13 mouse cellular contexts compared by ENCODE assay signal in the genomic region with DNA sequence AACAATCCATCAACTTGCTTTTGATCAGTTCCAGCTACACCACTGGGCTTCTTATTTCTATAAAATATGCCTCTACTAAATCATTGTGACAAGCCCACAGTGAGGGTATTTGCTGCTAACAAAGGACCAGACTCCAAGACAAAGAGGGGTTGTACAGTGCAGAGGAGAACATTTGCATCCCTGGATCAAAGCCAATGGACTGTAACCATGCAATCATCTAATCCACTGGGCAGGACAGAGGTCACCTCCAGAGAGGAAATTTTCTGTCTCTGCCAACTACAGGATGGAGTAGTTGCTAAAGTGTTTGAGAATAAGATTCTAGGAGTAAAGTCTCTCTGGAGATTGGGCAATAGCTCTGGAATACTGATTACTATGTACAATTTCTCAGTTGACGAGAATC.
A peak's percentile ranks its signal among the peaks of the same experiment; 100 is the strongest.
DNase-seq lines count a peak whose midpoint lies in the region; ATAC-seq and TF ChIP-seq lines count a peak whose summit lies in the region.
"Had no signal": no experiment of that assay in that cellular context is flagged by ENCODE, and none has a peak within 500 bp of the region (broad histone marks: within the 10 kb centered on the region; RNA-seq: fewer than 3 reads in every experiment).

No protein-coding gene starts in this region.

- H3K27me3 ChIP-seq in lung, embryonic 14.5 days (ENCODE audit: insufficient read depth, low read length): no peaks in the 10 kb centered on the region
- H3K27me3 ChIP-seq in forebrain, embryonic 14.5 days (replicated peaks; ENCODE audit: control insufficient read depth, insufficient read depth, low read length): no peaks in the 10 kb centered on the region
- no peaks in the 10 kb centered on the region for H3K27me3 ChIP-seq in heart, adult 2 months (ENCODE audit: control insufficient read depth, insufficient read depth, low read length)

- DNase-seq in lung, embryonic 14.5 days: peak; percentile 40
- no peak for DNase-seq in lung, adult 2 months
- DNase-seq in forebrain, embryonic 14.5 days (ENCODE audit: low spot score): peak; percentile 74
- DNase-seq in mesoderm, embryonic 11.5 days (ENCODE audit: low read depth, low spot score): peak; percentile 69
- DNase-seq in retina, postnatal 7 days (ENCODE audit: low read depth, low spot score): peak; percentile 0
- no peak for DNase-seq in heart, adult 2 months
- no peak for DNase-seq in right cerebral cortex, postnatal 4 days
- DNase-seq: cerebellum, adult 9-10 months; heart, postnatal 36 days had no signal

- TF ChIP-seq EP300 in heart, adult 2 months (IDR thresholded peaks at IDR 0.05; ENCODE audit: insufficient read depth, low read depth, low read length): no peak

- intact Hi-C loops in heart, adult 2 months (cut with DNase I): no loop called here

- H3K79me2 ChIP-seq in heart, adult 2 months (replicated peaks; ENCODE audit: control insufficient read depth, insufficient read depth, low read length): no peaks in the 10 kb centered on the region

- no peak overlapping the region for H3K9ac ChIP-seq in lung, embryonic 14.5 days
- no peak overlapping the region for H3K9ac ChIP-seq in forebrain, embryonic 14.5 days (ENCODE audit: low read length)
- no peak overlapping the region for H3K9ac ChIP-seq in heart, adult 2 months (ENCODE audit: low read depth, low read length)
- H3K9ac ChIP-seq: liver, embryonic 14.5 days had no signal

- H3K27ac ChIP-seq in lung, embryonic 14.5 days (ENCODE audit: low read depth): no peak overlapping the region
- no peak overlapping the region for H3K27ac ChIP-seq in forebrain, embryonic 14.5 days (ENCODE audit: low read depth, low read length)
- H3K27ac ChIP-seq in heart, adult 2 months: no peak overlapping the region
- H3K27ac ChIP-seq: kidney, postnatal 0 days; liver, embryonic 14.5 days; macrophage had no signal

- H3K4me2 ChIP-seq in lung, embryonic 14.5 days: no peak overlapping the region
- H3K4me2 ChIP-seq in forebrain, embryonic 14.5 days (ENCODE audit: low read length): no peak overlapping the region

- H3K9me3 ChIP-seq in lung, embryonic 14.5 days (ENCODE audit: low read depth, low read length): no peaks in the 10 kb centered on the region
- H3K9me3 ChIP-seq in forebrain, embryonic 14.5 days (replicated peaks; ENCODE audit: control insufficient read depth, low read length): no peaks in the 10 kb centered on the region

- peak; percentile 58; the same call in 1 of the 2 replicates for ATAC-seq in lung, embryonic 14.5 days (ENCODE audit: insufficient read depth)
- ATAC-seq in forebrain, embryonic 14.5 days: peak; percentile 91
- ATAC-seq: CD4-positive, CD25-positive, alpha-beta regulatory T cell, adult 4 months had no signal

- 82% methylated on average over 1 of the region's 1 CpGs for WGBS in lung, embryonic 14.5 days
- WGBS in lung, adult 2 months: 67% methylated on average over 1 of the region's 1 CpGs
- WGBS in forebrain, embryonic 14.5 days: 64% methylated on average over 1 of the region's 1 CpGs
- 80% methylated on average over 1 of the region's 1 CpGs for WGBS in heart, adult 2 months

- no peak overlapping the region for H3K4me3 ChIP-seq in lung, embryonic 14.5 days (ENCODE audit: low read depth, low read length)
- no peak overlapping the region for H3K4me3 ChIP-seq in lung, adult 2 months (replicated peaks; ENCODE audit: extremely low read depth, low read depth, low read length)
- no peak overlapping the region for H3K4me3 ChIP-seq in forebrain, embryonic 14.5 days (ENCODE audit: low read depth, low read length)
- no peak overlapping the region for H3K4me3 ChIP-seq in heart, adult 2 months

- no peak for TF ChIP-seq CTCF in lung, embryonic 14.5 days (IDR thresholded peaks at IDR 0.05; ENCODE audit: low read depth)
- no peak for TF ChIP-seq CTCF in lung, adult 2 months (IDR thresholded peaks at IDR 0.05; ENCODE audit: insufficient read depth, low read length)
- no peak for TF ChIP-seq CTCF in heart, adult 2 months (IDR thresholded peaks at IDR 0.05)

- no peak for TF ChIP-seq POLR2A in lung, adult 2 months (IDR thresholded peaks at IDR 0.05; ENCODE audit: borderline replicate concordance, extremely low read depth, low read depth, low read length)
- TF ChIP-seq POLR2A in heart, adult 2 months (IDR thresholded peaks at IDR 0.05; ENCODE audit: insufficient read depth, low read depth, low read length): no peak

- no peaks in the 10 kb centered on the region for H3K36me3 ChIP-seq in lung, embryonic 14.5 days (ENCODE audit: insufficient read depth)
- no peaks in the 10 kb centered on the region for H3K36me3 ChIP-seq in forebrain, embryonic 14.5 days (ENCODE audit: control insufficient read depth, insufficient read depth, low read length)
- H3K36me3 ChIP-seq in heart, adult 2 months (ENCODE audit: control insufficient read depth, insufficient read depth, low read length): no peaks in the 10 kb centered on the region

- H3K4me1 ChIP-seq in lung, embryonic 14.5 days (ENCODE audit: insufficient read depth): no peaks in the 10 kb centered on the region
- no peaks in the 10 kb centered on the region for H3K4me1 ChIP-seq in lung, adult 2 months (ENCODE audit: control insufficient read depth, insufficient read depth, low read length)
- H3K4me1 ChIP-seq in forebrain, embryonic 14.5 days (ENCODE audit: control insufficient read depth, insufficient read depth, low read length): no peaks in the 10 kb centered on the region
- no peaks in the 10 kb centered on the region for H3K4me1 ChIP-seq in heart, adult 2 months (ENCODE audit: control insufficient read depth, insufficient read depth, low read length)

Comparison
In these comparisons a context has a peak if more than half of its experiments do, and no peak if none do; other contexts are left out.
1. DNase-seq: peak in lung, embryonic 14.5 days (single experiment), forebrain, embryonic 14.5 days (single experiment), mesoderm, embryonic 11.5 days (single experiment) and retina, postnatal 7 days (single experiment); none in lung, adult 2 months (single experiment), heart, adult 2 months (0 of 2) and right cerebral cortex, postnatal 4 days (single experiment).